Mouse (Mus musculus): ENCODE measurements around the gene Morc4. TPM values are rescaled to one million over a fixed set of nuclear protein-coding genes. Genes with fewer than 3 reads are reported as not detected.

Gene Morc4
- 1 to 10 TPM in 1 of 2 experiments, under 1 TPM in 1; 0.46 to 1.8 TPM for total RNA-seq (2023)

DNA sequence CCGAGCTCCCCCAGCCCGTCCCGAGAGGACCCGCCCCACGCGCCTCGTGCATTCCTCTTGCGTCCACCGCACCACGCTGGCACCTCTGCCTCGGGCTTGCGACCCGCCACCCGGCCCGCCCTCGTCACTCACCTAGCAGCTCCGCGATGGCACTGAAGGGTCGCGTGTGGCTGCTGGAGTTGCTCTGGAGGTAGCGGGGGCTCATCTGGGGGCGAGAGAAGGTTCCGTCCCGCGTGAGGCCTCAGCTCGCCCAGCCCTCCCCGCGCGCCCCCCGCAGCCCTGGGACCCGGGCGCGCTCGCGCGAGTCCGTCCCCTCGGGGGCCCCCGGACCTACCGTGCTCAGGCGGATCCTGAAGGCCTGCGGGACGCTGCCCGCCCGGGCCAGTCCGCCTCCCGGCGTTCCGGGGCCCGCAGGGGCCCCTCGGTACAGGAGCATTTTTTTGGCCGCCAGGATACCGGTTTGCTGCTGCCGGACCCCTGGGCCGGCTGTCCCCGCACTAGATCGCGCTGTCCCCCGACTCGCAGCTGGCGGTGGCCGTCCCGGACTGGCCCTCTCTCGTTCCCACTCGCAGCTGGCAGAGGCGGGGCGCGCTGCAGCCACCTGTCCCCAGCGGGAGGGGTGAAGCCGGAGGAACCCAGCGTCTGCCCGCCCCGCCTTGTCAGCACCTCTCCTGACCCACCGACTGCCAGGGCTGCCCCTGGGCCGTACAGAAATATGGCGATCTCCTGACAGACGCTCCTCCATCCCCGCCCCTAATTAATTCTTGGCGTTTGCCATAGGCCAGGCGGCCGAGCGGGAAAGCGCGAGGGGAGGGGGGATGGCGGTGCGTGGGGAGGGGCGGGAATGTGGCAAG, at the start of gene Morc4:
Morc4 (minus strand) TSS at position 740 of the 854 bp plus-strand sequence.

GRCm38 (mm10) chrX:139800406-139800878, 71.0 kb downstream of the Morc4 start, which contains the start of gene Cldn2:
Gene Cldn2 (plus strand): TSS chrX:139800828.

DNA sequence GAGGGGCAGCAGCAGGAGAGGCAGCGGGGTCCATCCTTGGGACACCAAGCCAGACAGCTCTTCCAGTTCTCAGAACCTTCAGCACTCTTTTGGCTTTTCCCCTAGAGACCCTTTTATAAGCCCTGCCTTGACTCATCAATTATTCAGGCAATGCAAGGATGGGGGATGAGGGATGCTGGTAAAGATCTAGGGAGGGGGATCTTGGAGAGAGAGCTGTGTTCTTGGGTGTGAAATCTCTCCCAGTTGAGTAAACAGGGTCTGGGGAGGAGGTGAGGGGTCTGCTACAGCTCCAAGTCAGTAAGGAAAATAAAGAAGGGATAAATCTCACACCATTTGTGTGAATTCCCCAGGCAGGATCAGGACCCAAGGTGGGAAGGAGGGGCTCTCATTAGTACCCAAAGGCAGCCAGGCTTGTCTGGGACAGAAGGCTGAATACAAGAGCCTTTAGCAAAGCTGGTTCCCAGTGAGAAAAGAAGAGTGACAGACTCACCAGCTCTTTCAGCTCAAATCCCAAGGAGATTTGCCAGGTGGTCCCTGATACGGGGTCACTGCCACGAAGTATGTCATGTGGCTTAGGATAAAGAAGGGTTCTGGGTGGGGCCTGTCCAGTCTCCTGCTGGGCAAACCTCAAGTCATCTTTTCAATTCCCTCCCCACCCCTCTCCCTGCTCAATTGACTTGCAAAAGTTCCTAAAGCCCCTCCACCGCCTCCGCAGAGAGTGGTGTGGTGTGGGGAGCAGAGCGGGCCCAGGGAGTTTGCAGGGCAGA, 89.0 kb downstream of the Morc4 start, which contains the start of gene Ripply1:
Ripply1 (minus strand) TSS at position 76 of the 767 bp plus-strand sequence.

Other genes starting within 250 kb of the Morc4 start
- 1 to 10 TPM; 6.2 to 6.9 TPM for gene Tbc1d8b, start 186.7 kb downstream of the Morc4 start, total RNA-seq (2023)
- gene Gm15013, start 157.2 kb downstream of the Morc4 start, total RNA-seq (2023): not detected
- not detected for gene Ripply1, start 89.3 kb downstream of the Morc4 start, total RNA-seq (2023)
- not detected for gene Cldn2, start 70.8 kb downstream of the Morc4 start, total RNA-seq (2023)
- 10 to 100 TPM; 15.4 to 20.5 TPM for gene Rbm41, start 126.9 kb upstream of the Morc4 start, total RNA-seq (2023)
- gene Nup62cl, start 191.0 kb upstream of the Morc4 start, total RNA-seq (2023): not detected
- not detected for gene Pih1h3b, start 191.2 kb upstream of the Morc4 start, total RNA-seq (2023)

All from monocyte, adult 59 days (primary cell).